Mouse (Mus musculus): Measurements from ENCODE around the gene Zfp773.

DNA sequence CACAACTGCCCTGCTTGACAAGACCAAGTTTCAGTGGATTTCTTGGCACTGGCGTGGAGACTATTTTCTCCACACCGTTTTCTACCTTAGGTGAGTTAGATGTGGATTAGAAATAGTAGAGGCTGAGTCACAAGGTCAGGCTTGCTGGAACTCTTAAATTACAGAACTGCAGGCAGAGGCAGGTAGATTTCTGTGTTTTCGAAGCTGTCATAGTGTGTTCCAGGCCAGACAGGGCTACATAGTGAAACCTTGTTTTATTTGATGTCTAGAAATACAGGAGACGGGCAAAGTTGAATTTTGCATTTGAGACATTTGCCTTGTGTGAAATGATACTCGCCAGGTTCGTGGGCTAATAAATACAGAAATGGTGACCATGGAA is 15.0 kb downstream of the Zfp773 start:
- no peak for TF ChIP-seq ZC3H11A (IDR thresholded peaks at IDR 0.05; ENCODE audit: borderline replicate concordance, low read depth, low read length)
- TF ChIP-seq ZNF384 (IDR thresholded peaks at IDR 0.05; ENCODE audit: low read depth, low read length), result no peak
